ENCODE assay signal across 20 mouse cellular contexts in the genomic region with DNA sequence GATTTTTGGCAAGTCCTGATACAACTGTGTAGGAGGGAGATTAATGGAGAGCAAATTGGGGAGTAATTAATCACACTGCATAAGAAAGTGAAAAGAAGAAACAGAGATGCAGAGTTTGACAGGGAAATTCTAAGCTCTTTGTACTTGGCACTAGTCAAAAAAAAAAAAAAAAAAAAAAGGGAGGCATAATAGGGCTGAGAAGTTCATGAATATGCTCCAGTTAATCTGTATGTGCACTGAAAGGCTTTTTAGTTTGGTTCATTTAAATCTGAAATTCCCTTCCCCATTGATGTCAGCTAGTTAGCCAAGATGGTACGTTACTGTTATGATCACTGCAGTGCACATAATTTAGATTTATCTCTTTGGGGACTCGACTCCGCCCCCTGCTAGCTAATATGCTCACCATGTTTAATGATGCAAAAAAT.
DNase-seq lines count a peak whose midpoint lies in the region; ATAC-seq and TF ChIP-seq lines count a peak whose summit lies in the region.
"Had no signal": no experiment of that assay in that cellular context is flagged by ENCODE, and none has a peak within 500 bp of the region (broad histone marks: within the 10 kb centered on the region; RNA-seq: fewer than 3 reads in every experiment).

No protein-coding gene starts in this region.

- no peak overlapping the region for H3K9ac ChIP-seq in neural tube, embryonic 13.5 days
- no peak overlapping the region for H3K9ac ChIP-seq in neural tube, embryonic 15.5 days (replicated peaks)
- H3K9ac ChIP-seq in forebrain, embryonic 15.5 days (replicated peaks), result no peak overlapping the region
- H3K9ac ChIP-seq in hindbrain, postnatal 0 days (replicated peaks; ENCODE audit: low read length), result no peak overlapping the region
- H3K9ac ChIP-seq: heart, embryonic 12.5 days; liver, embryonic 13.5 days; lung, embryonic 15.5 days; neural tube, embryonic 12.5 days had no signal

- intact Hi-C loops in gastrocnemius, adult 2 months (cut with DNase I), result no loop called here

- no peaks in the 10 kb centered on the region for H3K36me3 ChIP-seq in neural tube, embryonic 13.5 days
- H3K36me3 ChIP-seq in neural tube, embryonic 15.5 days, result no peaks in the 10 kb centered on the region
- no peaks in the 10 kb centered on the region for H3K36me3 ChIP-seq in forebrain, embryonic 15.5 days
- H3K36me3 ChIP-seq in hindbrain, postnatal 0 days (ENCODE audit: insufficient read depth, low read length), result no peaks in the 10 kb centered on the region
- H3K36me3 ChIP-seq: G1E; heart, embryonic 12.5 days; liver, embryonic 13.5 days; lung, embryonic 15.5 days; neural tube, embryonic 12.5 days had no signal

- ATAC-seq in neural tube, embryonic 13.5 days (ENCODE audit: low read depth), result peak; percentile 47; the same call in 1 of the 2 replicates
- ATAC-seq in neural tube, embryonic 15.5 days (ENCODE audit: low FRiP score), result no peak
- ATAC-seq in forebrain, embryonic 15.5 days (replicated peaks), result peak; percentile 88
- ATAC-seq in hindbrain, postnatal 0 days, result no peak
- ATAC-seq in granulocyte monocyte progenitor cell, adult 5-6 weeks (replicated peaks; ENCODE audit: poor library complexity, severe bottlenecking), result no peak
- ATAC-seq: CD4-positive, CD25-positive, alpha-beta regulatory T cell, adult 4 months; midbrain, embryonic 16.5 days had no signal

- DNase-seq in hindbrain, postnatal 0 days (ENCODE audit: low spot score), result peak; percentile 22
- DNase-seq in adipocyte (ENCODE audit: low spot score), result no peak
- no peak for DNase-seq in gastrocnemius, adult 2 months
- DNase-seq: cerebellum, adult 11-12 months; cerebellum, postnatal 36 days; gastrocnemius, postnatal 36 days; kidney, adult 11 months; kidney, postnatal 10 days; liver, embryonic 13.5 days had no signal

- no peaks in the 10 kb centered on the region for H3K27me3 ChIP-seq in neural tube, embryonic 13.5 days
- H3K27me3 ChIP-seq in neural tube, embryonic 15.5 days (replicated peaks), result no peaks in the 10 kb centered on the region
- H3K27me3 ChIP-seq in forebrain, embryonic 15.5 days, result no peaks in the 10 kb centered on the region
- H3K27me3 ChIP-seq in hindbrain, postnatal 0 days (ENCODE audit: insufficient read depth, low read length), result no peaks in the 10 kb centered on the region
- H3K27me3 ChIP-seq: heart, embryonic 12.5 days; liver, embryonic 13.5 days; lung, embryonic 15.5 days; neural tube, embryonic 12.5 days had no signal

- H3K4me3 ChIP-seq in neural tube, embryonic 13.5 days, result no peak overlapping the region
- no peak overlapping the region for H3K4me3 ChIP-seq in neural tube, embryonic 15.5 days (replicated peaks)
- no peak overlapping the region for H3K4me3 ChIP-seq in forebrain, embryonic 15.5 days
- H3K4me3 ChIP-seq in hindbrain, postnatal 0 days (ENCODE audit: low read length), result no peak overlapping the region
- H3K4me3 ChIP-seq in gastrocnemius, adult 2 months, result no peak overlapping the region
- H3K4me3 ChIP-seq: heart, embryonic 12.5 days; left cerebral cortex, adult 2 months; liver, embryonic 13.5 days; lung, embryonic 15.5 days; neural tube, embryonic 12.5 days had no signal

- peaks cover 8% of the 10 kb centered on the region for H3K4me1 ChIP-seq in neural tube, embryonic 13.5 days (replicated peaks)
- H3K4me1 ChIP-seq in neural tube, embryonic 15.5 days, result no peaks in the 10 kb centered on the region
- peaks cover 22% of the 10 kb centered on the region for H3K4me1 ChIP-seq in forebrain, embryonic 15.5 days
- no peaks in the 10 kb centered on the region for H3K4me1 ChIP-seq in hindbrain, postnatal 0 days (ENCODE audit: insufficient read depth, low read length)
- H3K4me1 ChIP-seq: heart, embryonic 12.5 days; liver, embryonic 13.5 days; lung, embryonic 15.5 days; neural tube, embryonic 12.5 days had no signal

- no peak overlapping the region for H3K27ac ChIP-seq in neural tube, embryonic 13.5 days (replicated peaks)
- H3K27ac ChIP-seq in neural tube, embryonic 15.5 days (replicated peaks), result no peak overlapping the region
- H3K27ac ChIP-seq in forebrain, embryonic 15.5 days (replicated peaks), result peak overlapping the region; percentile 65
- H3K27ac ChIP-seq in hindbrain, postnatal 0 days, result no peak overlapping the region
- no peak overlapping the region for H3K27ac ChIP-seq in gastrocnemius, adult 2 months
- H3K27ac ChIP-seq: left cerebral cortex, adult 2 months; liver, embryonic 13.5 days; lung, embryonic 15.5 days; neural tube, embryonic 12.5 days had no signal

- no peak overlapping the region for H3K4me2 ChIP-seq in neural tube, embryonic 13.5 days
- no peak overlapping the region for H3K4me2 ChIP-seq in neural tube, embryonic 15.5 days
- H3K4me2 ChIP-seq in forebrain, embryonic 15.5 days (replicated peaks), result no peak overlapping the region
- H3K4me2 ChIP-seq in hindbrain, postnatal 0 days (ENCODE audit: low read depth, low read length), result no peak overlapping the region
- H3K4me2 ChIP-seq: heart, embryonic 12.5 days; liver, embryonic 13.5 days; lung, embryonic 15.5 days; neural tube, embryonic 12.5 days had no signal

- no peak for TF ChIP-seq CTCF in hindbrain, postnatal 0 days (IDR thresholded peaks at IDR 0.05; ENCODE audit: low read depth)
- TF ChIP-seq CTCF in gastrocnemius, adult 2 months (IDR thresholded peaks at IDR 0.05), result no peak

- WGBS in neural tube, embryonic 13.5 days, result 40% methylated on average over 3 of the region's 3 CpGs
- WGBS in neural tube, embryonic 15.5 days, result 34% methylated on average over 3 of the region's 3 CpGs
- WGBS in forebrain, embryonic 15.5 days, result 15% methylated on average over 3 of the region's 3 CpGs
- WGBS in hindbrain, postnatal 0 days, result 33% methylated on average over 3 of the region's 3 CpGs

- H3K9me3 ChIP-seq in neural tube, embryonic 13.5 days, result no peaks in the 10 kb centered on the region
- H3K9me3 ChIP-seq in neural tube, embryonic 15.5 days (replicated peaks), result no peaks in the 10 kb centered on the region
- H3K9me3 ChIP-seq in forebrain, embryonic 15.5 days, result no peaks in the 10 kb centered on the region
- no peaks in the 10 kb centered on the region for H3K9me3 ChIP-seq in hindbrain, postnatal 0 days (ENCODE audit: low read length)
- H3K9me3 ChIP-seq: G1E; heart, embryonic 12.5 days; liver, embryonic 13.5 days; lung, embryonic 15.5 days; neural tube, embryonic 12.5 days had no signal

Comparison
In these comparisons a context has a peak if more than half of its experiments do, and no peak if none do; other contexts are left out.
1. ATAC-seq: peak in neural tube, embryonic 13.5 days (single experiment) and forebrain, embryonic 15.5 days (single experiment); none in neural tube, embryonic 15.5 days (single experiment), hindbrain, postnatal 0 days (single experiment) and granulocyte monocyte progenitor cell, adult 5-6 weeks (single experiment).